In the genomic region with DNA sequence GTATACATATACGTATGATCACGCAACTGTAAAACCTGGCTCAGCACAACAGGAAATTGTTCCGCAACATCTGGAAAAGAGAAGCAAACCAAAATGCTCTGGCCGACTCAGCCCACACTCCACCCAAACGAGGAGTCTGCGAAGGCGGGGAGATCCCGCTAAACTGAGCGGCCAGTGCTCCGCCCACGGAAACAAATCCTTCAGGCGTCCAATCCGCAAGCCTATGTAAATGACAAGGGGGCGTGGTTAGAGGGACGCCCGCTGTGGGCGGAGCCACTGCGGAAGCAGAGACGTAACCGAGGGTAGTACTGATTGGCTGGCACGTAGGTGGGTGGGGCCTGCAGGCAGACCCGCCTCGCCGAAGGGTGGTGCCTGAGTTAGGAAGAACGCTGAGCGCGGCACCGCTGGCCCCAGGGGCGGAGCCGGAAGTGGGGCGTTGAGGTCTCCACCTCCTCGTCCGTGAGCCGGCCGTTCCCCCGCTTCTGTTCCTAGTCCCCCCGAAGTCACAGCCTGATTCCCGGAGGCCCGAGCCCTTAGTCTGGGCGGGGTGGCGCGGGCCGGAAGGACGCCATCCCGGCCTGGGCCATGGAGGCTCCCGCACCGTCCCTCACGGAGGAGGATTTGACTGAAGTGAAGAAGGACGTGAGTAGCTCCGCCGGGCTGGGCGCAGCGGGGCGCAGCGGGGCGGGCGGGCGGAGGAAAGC, we compare ENCODE assay signal across 7 mouse cellular contexts. TPM values are rescaled to one million over a fixed set of nuclear protein-coding genes. Genes with fewer than 3 reads are reported as not detected.
DNase-seq lines count a peak whose midpoint lies in the region; ATAC-seq and TF ChIP-seq lines count a peak whose summit lies in the region.

No protein-coding gene starts in this region.

- H3K4me2 ChIP-seq in intestine, postnatal 0 days (replicated peaks; ENCODE audit: low read depth), result peak overlapping the region; percentile 68
- H3K4me2 ChIP-seq in midbrain, embryonic 12.5 days (replicated peaks), result peak overlapping the region; percentile 73

- DNase-seq in adrenal gland, postnatal 10 days, result peak; percentile 99
- DNase-seq in embryonic facial prominence, embryonic 10.5 days (ENCODE audit: low spot score), result peak; percentile 99
- DNase-seq in gonadal fat pad, adult 2 months (ENCODE audit: low read depth), result peak; percentile 81
- DNase-seq in left cerebral cortex, postnatal 4 days, result peak; percentile 99

- ATAC-seq in intestine, postnatal 0 days, result peak; percentile 99
- peak; percentile 100 for ATAC-seq in midbrain, embryonic 12.5 days (ENCODE audit: low FRiP score, low read depth)

- no peak for TF ChIP-seq CTCF in intestine, postnatal 0 days (IDR thresholded peaks at IDR 0.05; ENCODE audit: low read depth)
- TF ChIP-seq CTCF in small intestine, adult 2 months (IDR thresholded peaks at IDR 0.05; ENCODE audit: extremely low read depth, insufficient read length, insufficient replicate concordance, low read depth, low read length), result no peak

- no peaks in the 10 kb centered on the region for H3K9me3 ChIP-seq in embryonic facial prominence, embryonic 10.5 days
- H3K9me3 ChIP-seq in intestine, postnatal 0 days (ENCODE audit: control insufficient read depth), result no peaks in the 10 kb centered on the region
- no peaks in the 10 kb centered on the region for H3K9me3 ChIP-seq in midbrain, embryonic 12.5 days

- TF ChIP-seq POLR2A in small intestine, adult 2 months (IDR thresholded peaks at IDR 0.05; ENCODE audit: low read depth, low read length), result peak; percentile 68

- peaks cover 10% of the 10 kb centered on the region for H3K36me3 ChIP-seq in embryonic facial prominence, embryonic 10.5 days (replicated peaks)
- H3K36me3 ChIP-seq in intestine, postnatal 0 days (ENCODE audit: control insufficient read depth, insufficient read depth), result peaks cover 10% of the 10 kb centered on the region
- 0 out of 2 replicates have a peak, but pooled peaks cover 4% of the 10 kb centered on the region for H3K36me3 ChIP-seq in midbrain, embryonic 12.5 days
- peaks cover 10% of the 10 kb centered on the region for H3K36me3 ChIP-seq in small intestine, adult 2 months (ENCODE audit: control insufficient read depth, insufficient read depth, low read length)

- under 1% methylated on average over 58 of the region's 58 CpGs for WGBS in embryonic facial prominence, embryonic 10.5 days
- under 1% methylated on average over 58 of the region's 58 CpGs for WGBS in intestine, postnatal 0 days
- 1% methylated on average over 53 of the region's 58 CpGs for WGBS in midbrain, embryonic 12.5 days
- under 1% methylated on average over 58 of the region's 58 CpGs for WGBS in small intestine, adult 2 months

- H3K27ac ChIP-seq in embryonic facial prominence, embryonic 10.5 days (replicated peaks), result peak overlapping the region; percentile 94
- H3K27ac ChIP-seq in intestine, postnatal 0 days (ENCODE audit: low read depth, low read length), result peak overlapping the region; percentile 98
- H3K27ac ChIP-seq in midbrain, embryonic 12.5 days (replicated peaks), result peak overlapping the region; percentile 95
- peak overlapping the region; percentile 97 for H3K27ac ChIP-seq in small intestine, adult 2 months (ENCODE audit: insufficient read depth, low read depth, low read length)

- H3K4me1 ChIP-seq in embryonic facial prominence, embryonic 10.5 days, result peaks cover 29% of the 10 kb centered on the region
- H3K4me1 ChIP-seq in intestine, postnatal 0 days (replicated peaks; ENCODE audit: control insufficient read depth, insufficient read depth, low read length), result peaks cover 8% of the 10 kb centered on the region
- H3K4me1 ChIP-seq in midbrain, embryonic 12.5 days, result peaks cover 10% of the 10 kb centered on the region
- H3K4me1 ChIP-seq in small intestine, adult 2 months (ENCODE audit: control insufficient read depth, insufficient read depth, insufficient read length, low read length), result peaks cover 2% of the 10 kb centered on the region

- intact Hi-C loops in left cerebral cortex, postnatal 4 days (cut with DNase I), result no loop called here

- peak overlapping the region; percentile 94 for H3K9ac ChIP-seq in intestine, postnatal 0 days (ENCODE audit: low read depth, low read length)
- peak overlapping the region; percentile 86 for H3K9ac ChIP-seq in midbrain, embryonic 12.5 days (replicated peaks)

- H3K27me3 ChIP-seq in embryonic facial prominence, embryonic 10.5 days (replicated peaks; ENCODE audit: low read depth, poor library complexity, severe bottlenecking), result no peaks in the 10 kb centered on the region
- H3K27me3 ChIP-seq in intestine, postnatal 0 days (replicated peaks; ENCODE audit: control insufficient read depth, insufficient read depth, low read length), result no peaks in the 10 kb centered on the region
- H3K27me3 ChIP-seq in midbrain, embryonic 12.5 days, result no peaks in the 10 kb centered on the region; the same call in 1 of the 2 replicates
- H3K27me3 ChIP-seq in small intestine, adult 2 months (ENCODE audit: control insufficient read depth, insufficient read depth, low read length), result no peaks in the 10 kb centered on the region

- peak overlapping the region; percentile 93 for H3K4me3 ChIP-seq in embryonic facial prominence, embryonic 10.5 days
- H3K4me3 ChIP-seq in intestine, postnatal 0 days (ENCODE audit: low read depth, low read length), result peak overlapping the region; percentile 79
- H3K4me3 ChIP-seq in midbrain, embryonic 12.5 days, result peak overlapping the region; percentile 85
- peak overlapping the region; percentile 73 for H3K4me3 ChIP-seq in small intestine, adult 2 months (ENCODE audit: low read depth, low read length)

RNA-seq across cellular contexts. Expression of gene Bcl10, which starts 1.4 kb away (rescaled TPM):
- total RNA-seq in adrenal gland, postnatal 10 days (2021), result 10 to 100 TPM; 24.3 to 25.5 TPM
- polyA plus RNA-seq in embryonic facial prominence, embryonic 10.5 days (2016; fragmentation: Nextera tagmentation; extraction: Ambion mirVana), result 41.4 and 44.1 TPM in 2 replicates
- polyA plus RNA-seq in gonadal fat pad, adult 2 months (2012; rRNA removed), result 11.7 and 14.2 TPM in 2 replicates
- 39.1 and 40.3 TPM in 2 replicates for polyA plus RNA-seq in intestine, postnatal 0 days (2015; fragmentation: Nextera tagmentation; extraction: Ambion mirVana)
- total RNA-seq in left cerebral cortex, postnatal 4 days (2021), result 10 to 100 TPM; 18.3 to 19.4 TPM
- 43.5 and 47.1 TPM in 2 replicates for polyA plus RNA-seq in midbrain, embryonic 12.5 days (2016; fragmentation: Nextera tagmentation; extraction: Ambion mirVana)
- polyA plus RNA-seq in small intestine, adult 2 months (2012; rRNA removed), result 3.5 and 7.9 TPM in 2 replicates

RNA-seq across cellular contexts. Expression of gene 2410004B18Rik, which starts 13.8 kb away (rescaled TPM):
- total RNA-seq in adrenal gland, postnatal 10 days (2021), result 10 to 100 TPM; 21.4 to 22.3 TPM
- 51.1 and 53.1 TPM in 2 replicates for polyA plus RNA-seq in embryonic facial prominence, embryonic 10.5 days (2016; fragmentation: Nextera tagmentation; extraction: Ambion mirVana)
- 6.7 and 8.8 TPM in 2 replicates for polyA plus RNA-seq in gonadal fat pad, adult 2 months (2012; rRNA removed)
- polyA plus RNA-seq in intestine, postnatal 0 days (2015; fragmentation: Nextera tagmentation; extraction: Ambion mirVana), result 38.7 and 38.9 TPM in 2 replicates
- total RNA-seq in left cerebral cortex, postnatal 4 days (2021), result 10 to 100 TPM; 51.5 to 56.8 TPM
- 58.8 and 61.5 TPM in 2 replicates for polyA plus RNA-seq in midbrain, embryonic 12.5 days (2016; fragmentation: Nextera tagmentation; extraction: Ambion mirVana)
- polyA plus RNA-seq in small intestine, adult 2 months (2012; rRNA removed), result 14.8 and 20.0 TPM in 2 replicates

Comparison
In these comparisons a context has a peak if more than half of its experiments do, and no peak if none do; other contexts are left out.
1. Peak in every context shown above with its lines: DNase-seq, ATAC-seq, H3K4me3 ChIP-seq and H3K27ac ChIP-seq.